Mouse (Mus musculus): Measurements from ENCODE around the gene Polg2.

GRCm38 (mm10) chr11:106789649-106790048, 10.3 kb upstream of the Polg2 start:
- TF ChIP-seq CTCF (IDR thresholded peaks at IDR 0.05; ENCODE audit: borderline replicate concordance, insufficient read depth, low read length) (no peak), POLR2A (IDR thresholded peaks at IDR 0.05; ENCODE audit: low read depth, low read length) (no peak)

Measured in embryonic fibroblast, embryonic 13.5 days (primary cell).